Mouse (Mus musculus) liver, postnatal 0 days (tissue): ENCODE data around the gene Fhad1.

ENCODE experiments used
- CTCF ChIP-seq: sonication (generic); IDR thresholded peaks from 2 replicates; pipeline ENCODE4 v1.5.1; 2016; ENCODE audit warnings: antibody characterized with exemption, low read depth
- EP300 ChIP-seq: IDR thresholded peaks from 2 replicates; pipeline ENCODE4 v1.6.1; 2016; ENCODE audit warnings: antibody characterized with exemption, low read depth, mild to moderate bottlenecking

DNA sequence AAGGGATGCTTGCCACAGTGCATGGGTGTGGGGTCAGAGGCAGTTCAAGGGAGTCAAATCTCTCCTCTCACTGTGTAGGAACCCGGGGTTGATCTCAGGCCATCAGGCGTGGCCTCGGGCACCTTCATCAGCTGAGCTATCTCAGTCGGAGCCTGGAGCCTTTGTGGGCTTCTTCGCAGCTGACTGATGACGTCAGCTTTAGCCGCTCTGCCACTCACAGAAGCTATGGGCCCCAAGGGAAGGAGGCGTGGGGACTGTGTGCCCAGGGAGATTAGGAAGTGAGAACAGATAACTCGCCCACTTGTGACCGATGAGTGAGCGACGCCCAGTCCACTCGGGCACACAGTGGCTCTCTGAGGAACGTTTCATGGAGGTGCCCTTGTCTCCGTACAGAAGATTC is 2.8 kb upstream of the Fhad1 start:
- TF ChIP-seq CTCF (no peak), EP300 (no peak; the same call in 1 of the 2 replicates)
